Mouse (Mus musculus) frontal cortex, adult (tissue): ENCODE measurements at regions not wholly inside any gene's neighbourhood (a gene's known extent, or its start where the extent isn't known, plus 50 kb on each side); places are given as distances from the start of the nearest gene placed in this dataset.

Source experiments
- ATAC-seq: cut with Nextera tagmentation; 2 replicates; pipeline ENCODE4 v1.9.2; 2017; ENCODE audit warnings: mild to moderate bottlenecking, moderate library complexity, mixed read lengths; ENCODE audit not compliant: low TSS enrichment

DNA sequence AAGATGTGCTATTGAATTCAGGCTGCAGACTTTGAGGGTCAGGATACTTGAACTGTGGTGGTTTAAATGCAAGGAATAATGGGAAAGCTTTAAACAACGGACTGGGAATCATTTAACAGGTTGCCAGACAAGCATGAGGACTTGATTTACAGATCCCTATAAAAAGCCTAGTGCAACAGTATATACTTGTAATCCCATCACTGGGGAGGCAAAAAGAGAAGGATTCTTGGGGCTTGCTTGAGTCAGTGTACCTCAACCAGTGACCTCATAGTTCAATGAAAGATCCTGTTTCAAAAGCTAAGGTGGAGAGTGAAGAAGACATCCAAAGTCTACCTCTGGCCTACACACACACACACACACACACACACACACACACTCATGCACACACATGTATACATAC, 99.8 kb downstream of the Lrrn1 start:
- no peak for ATAC-seq

- ATAC-seq = peak; percentile 44; the same call in 1 of the 2 replicates
These were observed 116.2 kb downstream of the Lrrn1 start for GRCm38 (mm10) chr6:107645751-107646150.

GRCm38 (mm10) chr6:107653840-107654523, 124.4 kb downstream of the Lrrn1 start:
- ATAC-seq = no peak

- ATAC-seq = peak; percentile 99
These were observed 128.2 kb downstream of the Lrrn1 start for GRCm38 (mm10) chr6:107657805-107658204.

- no peak for ATAC-seq
These were observed 131.6 kb downstream of the Lrrn1 start for GRCm38 (mm10) chr6:107661009-107661764.

GRCm38 (mm10) chr6:107699298-107699697, 169.7 kb downstream of the Lrrn1 start:
- no peak for ATAC-seq

- no peak for ATAC-seq
These were observed 178.6 kb downstream of the Lrrn1 start for GRCm38 (mm10) chr6:107708185-107708584.

DNA sequence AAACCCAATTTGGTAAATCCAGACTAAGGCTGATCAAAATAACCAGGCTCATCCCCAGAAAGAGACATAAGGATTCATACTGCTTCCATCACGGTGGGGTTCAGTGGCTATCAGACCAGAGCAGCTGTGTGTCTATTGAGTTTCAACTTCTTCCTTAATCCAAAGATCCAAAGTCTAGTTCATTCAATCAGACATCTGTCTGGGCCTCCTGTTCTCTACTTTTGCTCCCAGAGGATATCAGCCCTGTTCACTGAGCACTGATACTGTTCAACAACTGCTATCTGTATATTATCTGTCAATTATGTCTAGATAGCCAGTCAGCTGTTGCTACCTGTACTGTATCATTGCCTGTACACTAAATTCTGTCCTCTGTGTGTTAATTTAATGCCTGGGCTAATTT, 179.0 kb downstream of the Lrrn1 start:
- no peak for ATAC-seq

DNA sequence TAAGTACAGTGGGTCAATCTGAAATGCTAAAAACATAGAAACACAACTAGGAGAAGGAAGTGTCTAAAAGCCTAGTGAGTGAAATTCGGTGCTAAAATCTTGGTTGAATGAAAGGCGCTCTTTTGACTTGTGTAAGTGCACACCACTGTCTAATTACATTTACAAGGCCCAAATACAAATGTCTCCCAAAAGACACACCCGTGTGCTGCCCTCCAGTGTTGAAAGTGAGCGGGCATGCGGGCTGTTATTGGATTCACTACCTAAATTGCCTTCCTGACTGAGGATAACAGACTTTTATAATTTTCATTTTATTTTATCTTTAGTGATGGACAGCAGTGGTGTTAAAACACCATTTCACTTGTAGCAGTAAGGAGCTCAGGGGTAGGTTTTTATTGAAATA, 180.8 kb downstream of the Lrrn1 start:
- ATAC-seq = peak; percentile 50; the same call in 1 of the 2 replicates

DNA sequence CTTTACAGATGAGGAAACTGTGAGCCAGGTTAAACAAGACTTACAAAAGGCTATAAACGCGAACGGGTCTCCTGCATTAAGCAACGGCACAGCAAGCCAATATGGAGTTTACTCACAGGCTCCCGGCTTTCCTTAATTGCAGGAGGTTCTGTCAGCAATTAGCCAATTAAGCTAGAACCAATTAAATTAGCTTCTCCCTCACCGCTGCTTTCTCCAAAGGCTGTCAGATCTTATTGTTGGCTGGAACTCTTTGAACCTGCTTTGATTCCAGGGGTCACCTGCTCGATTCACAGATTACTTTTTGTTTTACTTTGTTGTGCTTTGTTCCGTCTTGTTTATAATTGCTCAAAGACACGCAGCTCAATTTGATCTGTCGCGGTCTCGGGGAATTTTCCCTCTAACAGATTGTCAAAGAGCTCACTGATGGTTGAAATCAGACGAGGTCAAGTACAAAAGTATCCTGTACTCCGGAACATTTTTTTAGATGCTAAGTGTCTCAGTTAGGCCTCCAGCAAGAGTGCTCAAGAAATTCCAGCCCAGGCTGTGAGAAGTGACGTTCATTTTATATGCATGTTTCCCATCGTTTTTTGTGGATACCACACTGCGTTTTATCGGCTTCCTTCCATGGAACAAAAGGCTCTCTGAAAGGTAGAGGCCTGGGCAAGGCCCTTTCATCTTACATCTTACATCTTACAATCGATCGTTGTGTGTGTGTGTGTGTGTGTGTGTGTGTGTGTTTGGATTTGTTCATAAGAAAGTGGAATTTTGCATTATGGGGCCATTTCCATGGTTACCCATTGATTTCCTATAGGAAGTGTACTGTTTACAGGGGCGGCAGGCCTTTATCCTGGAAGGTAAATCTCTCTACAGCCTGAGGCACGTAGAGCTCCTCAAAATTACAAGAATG, 181.9 kb downstream of the Lrrn1 start:
- no peak for ATAC-seq

DNA sequence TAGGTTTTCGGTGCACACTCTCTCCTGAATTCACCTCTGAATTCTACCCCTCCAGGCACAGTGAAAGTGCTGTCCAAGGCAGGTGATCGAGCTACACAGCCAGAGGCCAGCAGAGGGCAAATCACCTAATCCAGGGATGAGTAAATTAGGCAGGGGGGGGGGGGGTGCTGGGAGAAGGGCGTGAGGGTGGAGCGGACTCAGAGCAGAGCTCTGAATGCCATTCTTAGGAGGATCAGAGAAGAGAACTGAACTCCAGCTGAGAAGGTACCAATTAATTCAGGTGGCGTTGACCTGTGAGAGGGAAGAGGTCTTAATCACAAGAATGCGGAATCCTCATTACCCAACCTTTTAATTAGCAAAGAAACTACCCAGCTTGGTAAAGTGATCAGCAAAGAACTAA, 183.5 kb downstream of the Lrrn1 start:
- ATAC-seq = no peak

DNA sequence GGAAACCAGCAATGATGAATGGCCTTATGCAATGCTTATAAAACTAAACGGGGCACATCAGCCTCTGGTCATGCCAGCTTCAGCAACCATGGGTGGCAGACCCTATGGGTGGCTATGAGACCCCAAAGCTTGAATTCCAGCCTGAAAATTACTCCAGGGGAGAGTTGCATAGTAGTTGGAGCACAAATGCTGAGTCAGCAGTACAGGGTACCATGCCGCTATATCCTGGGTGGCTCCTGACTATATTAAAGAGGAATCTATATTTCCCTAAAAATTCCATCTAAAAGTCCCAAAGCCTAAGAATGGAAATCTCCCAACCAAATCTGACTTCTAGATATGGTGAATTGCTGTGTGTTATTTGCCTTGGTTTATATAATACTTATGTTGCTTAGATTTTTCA, 187.6 kb downstream of the Lrrn1 start:
- no peak for ATAC-seq

DNA sequence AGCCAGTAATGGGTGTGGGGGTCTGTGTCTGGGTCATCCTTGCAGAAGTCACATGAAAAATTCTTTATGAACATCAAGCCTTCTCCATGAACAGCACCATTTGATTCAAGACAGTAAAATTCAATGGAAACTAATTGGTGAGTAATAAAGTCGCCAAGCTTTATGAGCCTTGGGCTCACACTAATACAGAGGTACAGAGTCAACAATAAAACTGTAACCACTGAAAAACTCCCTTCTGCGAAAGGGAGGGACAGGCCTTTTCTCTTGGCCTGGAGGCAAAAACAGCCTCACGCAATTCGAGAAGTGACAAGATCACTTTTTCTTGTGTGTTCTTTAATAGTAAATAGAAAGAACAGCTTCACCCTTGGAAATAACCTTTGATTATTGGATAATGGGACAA, 200.7 kb downstream of the Lrrn1 start:
- ATAC-seq = no peak

- peak; percentile 95 for ATAC-seq
These were observed 205.2 kb downstream of the Lrrn1 start for GRCm38 (mm10) chr6:107734773-107735172.

- ATAC-seq = no peak
These were observed 219.7 kb downstream of the Lrrn1 start for GRCm38 (mm10) chr6:107749111-107749736.

GRCm38 (mm10) chr6:107749794-107750193, 220.2 kb downstream of the Lrrn1 start:
- ATAC-seq = peak; percentile 64; the same call in 1 of the 2 replicates

DNA sequence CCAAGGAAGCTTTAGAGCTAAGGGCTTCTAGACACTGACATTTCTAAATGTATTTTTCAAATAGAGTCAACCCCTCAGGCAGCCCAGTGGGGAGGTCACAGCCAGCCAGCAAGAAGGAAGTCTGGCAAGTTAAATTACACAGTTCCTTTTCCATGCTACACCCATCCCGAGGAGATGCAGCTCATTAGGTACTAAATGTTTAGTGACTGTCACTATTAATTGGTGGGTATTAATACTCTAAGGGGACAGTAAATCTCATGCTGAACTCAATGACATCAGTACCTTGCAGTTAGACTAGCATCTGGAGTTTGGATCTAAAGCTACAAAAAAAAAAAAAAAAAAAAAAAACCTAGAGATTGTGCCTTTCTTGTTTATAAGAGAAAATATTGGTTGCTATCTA, 222.6 kb downstream of the Lrrn1 start:
- ATAC-seq = no peak

DNA sequence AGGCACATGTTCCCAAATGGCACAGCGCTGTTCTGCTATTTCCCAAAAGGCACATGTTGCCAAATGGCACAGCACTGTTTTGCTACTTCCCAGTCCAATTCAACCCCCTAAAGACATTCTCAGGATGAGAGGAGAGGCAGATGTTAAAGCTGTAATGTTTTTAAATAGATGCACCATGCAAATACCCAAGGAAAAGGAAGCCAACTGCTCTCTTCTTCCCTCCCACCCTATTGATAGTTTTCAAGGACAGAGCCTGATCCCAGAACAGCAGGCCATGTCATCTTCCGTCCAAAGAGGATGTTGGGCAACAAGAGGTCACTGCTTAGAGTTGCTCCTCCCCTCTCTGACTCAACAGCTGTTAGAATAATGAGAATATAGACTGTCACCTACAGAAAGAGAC, 225.6 kb downstream of the Lrrn1 start:
- ATAC-seq = peak; percentile 31; the same call in 1 of the 2 replicates

DNA sequence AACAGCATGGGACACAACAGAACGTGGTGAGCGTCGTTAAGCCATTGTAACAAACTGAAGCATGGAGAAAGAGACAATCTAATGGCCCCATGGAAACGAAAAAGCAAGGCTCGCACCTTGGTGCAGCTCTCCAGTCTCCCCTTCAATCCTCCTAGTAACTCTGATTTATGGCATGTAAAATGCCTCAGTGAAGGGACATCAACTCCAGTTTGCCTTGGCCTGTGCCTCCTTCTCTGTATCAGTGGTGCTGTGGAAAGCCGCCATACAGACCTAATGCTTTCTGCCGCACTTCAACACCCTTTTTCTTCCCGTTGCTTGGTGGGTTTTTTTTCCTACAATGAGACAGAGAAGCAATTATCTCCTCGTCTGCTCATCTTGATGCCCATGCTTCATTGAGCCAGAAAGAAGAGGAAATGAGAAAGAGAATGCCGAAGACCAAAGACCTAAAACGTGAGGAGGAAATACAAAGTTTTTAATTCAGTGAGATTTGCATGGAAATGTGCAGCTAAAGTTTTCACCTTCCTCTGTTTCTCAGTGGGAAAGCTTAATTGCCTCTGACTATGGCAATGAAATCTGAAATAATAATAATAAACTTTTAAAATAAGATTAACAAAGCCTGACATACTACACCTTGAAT, 241.4 kb downstream of the Lrrn1 start:
- ATAC-seq = no peak

DNA sequence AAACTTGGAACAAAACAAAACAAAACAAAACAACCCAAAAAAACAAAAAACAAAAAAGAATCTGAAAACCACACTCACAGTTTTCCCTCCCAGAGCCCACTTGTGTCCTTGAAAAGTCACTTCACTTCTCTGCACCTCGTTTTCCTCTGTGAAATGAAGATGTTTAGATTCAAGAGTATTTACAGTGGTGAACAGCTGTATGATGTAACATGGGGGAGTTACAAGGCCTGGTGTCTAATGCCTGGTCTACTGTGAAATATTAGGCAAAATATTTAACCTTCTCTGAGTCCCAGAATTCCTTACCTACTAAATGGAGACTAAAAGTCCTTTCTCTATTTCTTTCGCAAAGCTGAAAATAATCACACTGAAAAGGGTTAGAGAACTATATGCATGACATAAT, 255.4 kb downstream of the Lrrn1 start:
- no peak for ATAC-seq

DNA sequence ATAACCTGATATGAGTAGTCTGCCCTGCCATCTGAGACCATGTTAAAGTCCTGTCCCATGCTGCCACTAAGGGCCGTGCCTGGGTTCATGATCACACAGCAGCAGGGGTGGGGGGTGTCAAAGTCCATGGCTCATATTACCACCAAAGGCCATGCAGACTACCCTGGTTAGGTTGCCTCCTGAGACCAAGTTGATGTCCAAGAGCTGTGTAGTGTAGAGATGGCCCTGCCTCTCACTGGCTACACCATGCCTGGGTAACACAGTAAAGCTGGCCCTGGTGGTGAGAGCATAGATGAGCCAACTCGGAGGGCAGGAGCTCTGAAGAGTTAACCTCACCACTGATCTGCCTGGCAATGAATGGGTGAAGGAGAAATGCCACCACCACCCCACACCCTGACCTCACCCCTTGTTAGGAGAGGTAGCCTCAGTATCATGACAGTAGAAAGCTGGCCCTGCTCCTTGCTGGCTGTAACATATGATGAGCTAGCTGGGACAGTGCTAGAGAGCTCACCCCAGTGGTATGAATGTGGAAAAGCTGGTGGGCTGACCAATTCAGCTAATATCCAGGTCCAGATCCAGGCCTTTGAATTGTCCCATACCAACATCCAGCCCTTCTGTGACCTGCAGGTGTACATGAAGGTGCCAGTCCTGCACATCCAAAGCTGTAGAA, 258.8 kb downstream of the Lrrn1 start:
- ATAC-seq = no peak
